Comparison of ENCODE assay signal across 14 mouse cellular contexts in the genomic region with DNA sequence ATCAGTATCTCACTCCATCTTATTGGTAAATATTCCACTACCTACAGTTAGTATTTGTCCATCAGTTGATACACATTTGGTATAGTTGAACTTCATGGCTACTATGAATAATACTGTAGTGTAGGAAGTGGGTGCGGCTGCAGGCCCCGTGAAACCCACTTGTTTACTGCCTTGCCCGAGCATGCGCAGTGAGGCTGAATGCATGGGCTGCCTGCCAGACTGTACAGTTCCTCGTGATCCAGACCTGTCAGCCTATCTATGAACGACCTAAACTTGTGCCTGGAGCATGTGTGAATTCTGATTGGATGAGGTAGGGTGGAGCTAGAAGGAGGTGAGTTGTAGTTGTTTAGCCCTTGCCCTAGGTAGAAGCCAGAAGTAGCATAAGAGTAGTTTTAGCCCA.
"Had no signal": no experiment of that assay in that cellular context is flagged by ENCODE, and none has a peak within 500 bp of the region (broad histone marks: within the 10 kb centered on the region; RNA-seq: fewer than 3 reads in every experiment).

No protein-coding gene starts in this region.

- DNase-seq: kidney, adult 11 months; kidney, adult 8-10 months; kidney, postnatal 10 days; kidney, postnatal 4 days; layer of hippocampus, postnatal 36 days; left cerebral cortex, postnatal 4 days; liver, embryonic 13.5 days; lung, adult 2 months; right cerebral cortex, adult 18-20 months; right cerebral cortex, postnatal 14 days; right cerebral cortex, postnatal 4 days; thymus, adult 2 months; thymus, postnatal 14 days; thymus, postnatal 4 days had no signal
